Mouse (Mus musculus): ENCODE data around the gene Spock3. TPM values are rescaled to one million over a fixed set of nuclear protein-coding genes. Genes with fewer than 3 reads are reported as not detected.

Spock3 gene
- 4.5 and 5.3 TPM in 2 replicates for polyA plus RNA-seq (2015; fragmentation: Nextera tagmentation; extraction: Ambion mirVana)

- ATAC-seq (ENCODE audit: low FRiP score, low TSS enrichment) (no peak), DNase-seq (ENCODE audit: low spot score) (no peak)
- no peak for TF ChIP-seq CTCF (IDR thresholded peaks at IDR 0.05; ENCODE audit: low read depth)
- no peak for TF ChIP-seq EP300 (optimal IDR thresholded peaks at IDR 0.05)
- 34% methylated on average over 2 of the region's 2 CpGs for WGBS
- H3K4me2 ChIP-seq (replicated peaks; ENCODE audit: low read depth): peak within 1 kb of the TSS; percentile 76
- H3K9ac ChIP-seq (ENCODE audit: low read length): no peak within 1 kb of the TSS
- H3K27me3 ChIP-seq (ENCODE audit: control insufficient read depth, insufficient read depth, low read length): no peaks in the 10 kb centered on the region
- no peaks in the 10 kb centered on the region for H3K36me3 ChIP-seq (ENCODE audit: control insufficient read depth, insufficient read depth, low read length)
- H3K9me3 ChIP-seq (ENCODE audit: control insufficient read depth, low read length): no peaks in the 10 kb centered on the region
- H3K4me3 ChIP-seq (ENCODE audit: low read depth, low read length): peak within 1 kb of the TSS; percentile 41
- peaks cover 5% of the 10 kb centered on the region; the same call in 1 of the 2 replicates for H3K4me1 ChIP-seq (replicated peaks; ENCODE audit: control insufficient read depth, insufficient read depth)
- no peak within 1 kb of the TSS for H3K27ac ChIP-seq (replicated peaks)
Observed at GRCm38 (mm10) chr8:62950709-62951108, at the start of gene Spock3. Gene Spock3 (plus strand): TSS chr8:62951009.

DNA sequence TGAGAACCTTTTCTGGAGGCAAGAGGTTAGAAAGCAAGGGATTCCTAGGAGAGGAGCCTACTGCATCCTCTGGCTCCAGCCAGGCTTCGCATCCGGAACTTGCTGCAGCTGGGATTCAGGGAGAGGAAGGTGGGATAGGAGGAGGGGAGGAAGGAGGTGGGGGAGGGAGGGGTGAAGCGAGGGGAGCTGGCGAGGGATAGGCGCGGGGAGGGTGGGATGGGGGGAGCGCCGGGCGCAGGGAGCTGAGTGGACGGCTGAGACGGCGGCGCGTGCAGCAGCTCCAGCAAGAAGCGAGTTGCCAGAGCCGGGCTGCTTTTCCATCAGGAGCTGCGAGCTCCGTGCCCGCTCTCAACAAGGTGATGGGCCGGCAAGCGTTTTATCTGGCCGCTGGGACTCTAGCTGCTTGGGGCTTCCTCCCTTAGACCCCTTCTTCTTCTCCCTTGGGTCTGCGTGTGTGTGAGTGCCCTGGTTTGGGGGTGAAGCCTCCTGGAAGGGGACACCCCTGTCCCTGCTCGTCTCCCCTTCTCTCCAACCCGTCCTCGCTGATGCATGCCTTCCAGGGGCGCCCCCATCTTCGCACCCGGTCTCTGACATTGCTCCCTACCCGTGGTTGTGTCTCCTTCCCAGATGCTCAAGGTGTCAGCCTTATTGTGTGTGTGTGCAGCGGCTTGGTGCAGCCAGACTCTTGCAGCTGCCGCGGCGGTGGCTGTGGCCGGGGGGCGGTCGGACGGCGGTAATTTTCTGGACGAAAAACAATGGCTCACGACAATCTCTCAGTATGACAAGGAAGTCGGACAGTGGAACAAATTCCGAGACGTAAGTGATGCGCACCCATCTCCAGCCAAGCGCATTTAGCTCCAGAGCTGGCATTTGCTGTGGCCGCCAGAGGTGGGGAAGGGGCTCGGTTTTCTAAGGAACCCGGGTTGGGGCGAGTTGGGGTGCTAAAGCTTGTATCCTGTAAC, 645 bp downstream of the Spock3 start:
- peaks cover 5% of the 10 kb centered on the region; the same call in 1 of the 2 replicates for H3K4me1 ChIP-seq (replicated peaks; ENCODE audit: control insufficient read depth, insufficient read depth)
- DNase-seq (ENCODE audit: low spot score): peak; percentile 37

DNA sequence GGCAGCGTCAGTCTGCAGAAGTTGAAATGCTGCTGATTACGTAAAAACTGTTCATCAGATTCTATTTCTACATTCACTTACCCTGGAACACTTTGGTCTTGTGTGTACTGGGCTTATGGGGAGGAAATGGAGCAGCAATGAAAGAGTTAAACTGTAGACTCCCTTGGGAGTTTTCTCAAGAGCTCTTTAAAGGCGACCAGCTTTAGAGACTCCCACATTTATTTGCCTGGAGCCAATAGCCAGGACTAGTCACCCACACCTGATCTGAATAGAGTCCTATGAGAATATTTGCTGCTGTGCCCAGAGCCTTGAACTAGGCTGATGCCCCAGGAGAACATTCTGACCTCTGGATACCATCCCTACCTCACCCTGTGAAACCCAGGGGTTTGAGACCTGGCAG, 1.7 kb downstream of the Spock3 start:
- Histone ChIP-seq H3K9ac (ENCODE audit: low read length) (no peak overlapping the region), H3K27me3 (ENCODE audit: control insufficient read depth, insufficient read depth, low read length) (no peaks in the 10 kb centered on the region), H3K4me2 (replicated peaks; ENCODE audit: low read depth) (peak overlapping the region; percentile 76; the same call in 1 of the 2 replicates), H3K9me3 (ENCODE audit: control insufficient read depth, low read length) (no peaks in the 10 kb centered on the region), H3K4me1 (replicated peaks; ENCODE audit: control insufficient read depth, insufficient read depth) (peaks cover 5% of the 10 kb centered on the region; the same call in 1 of the 2 replicates), H3K27ac (replicated peaks) (no peak overlapping the region), H3K36me3 (ENCODE audit: control insufficient read depth, insufficient read depth, low read length) (no peaks in the 10 kb centered on the region), H3K4me3 (ENCODE audit: low read depth, low read length) (no peak overlapping the region)
- ATAC-seq (ENCODE audit: low FRiP score, low TSS enrichment) (no peak), DNase-seq (ENCODE audit: low spot score) (no peak)
- TF ChIP-seq CTCF (IDR thresholded peaks at IDR 0.05; ENCODE audit: low read depth): no peak
- TF ChIP-seq EP300 (optimal IDR thresholded peaks at IDR 0.05): no peak
- WGBS: 20% methylated on average over 3 of the region's 3 CpGs

More for the DNA sequence above, 645 bp downstream of the Spock3 start:
- Histone ChIP-seq H3K36me3 (ENCODE audit: control insufficient read depth, insufficient read depth, low read length) (no peaks in the 10 kb centered on the region), H3K4me2 (replicated peaks; ENCODE audit: low read depth) (peak overlapping the region; percentile 76), H3K9me3 (ENCODE audit: control insufficient read depth, low read length) (no peaks in the 10 kb centered on the region), H3K27ac (replicated peaks) (no peak overlapping the region), H3K9ac (ENCODE audit: low read length) (no peak overlapping the region), H3K27me3 (ENCODE audit: control insufficient read depth, insufficient read depth, low read length) (no peaks in the 10 kb centered on the region), H3K4me3 (ENCODE audit: low read depth, low read length) (peak overlapping the region; percentile 41)
- TF ChIP-seq CTCF (IDR thresholded peaks at IDR 0.05; ENCODE audit: low read depth): no peak
- TF ChIP-seq EP300 (optimal IDR thresholded peaks at IDR 0.05): no peak
- WGBS: under 1% methylated on average over 44 of the region's 50 CpGs
- ATAC-seq (ENCODE audit: low FRiP score, low TSS enrichment): peak; percentile 47; the same call in 1 of the 2 replicates

GRCm38 (mm10) chr8:62962608-62963007, 11.8 kb downstream of the Spock3 start:
- ATAC-seq (ENCODE audit: low FRiP score, low TSS enrichment) (no peak), DNase-seq (ENCODE audit: low spot score) (no peak)
- H3K36me3 ChIP-seq (ENCODE audit: control insufficient read depth, insufficient read depth, low read length): no peaks in the 10 kb centered on the region
- TF ChIP-seq CTCF (IDR thresholded peaks at IDR 0.05; ENCODE audit: low read depth): no peak
- no peak for TF ChIP-seq EP300 (optimal IDR thresholded peaks at IDR 0.05)
- H3K9ac ChIP-seq (ENCODE audit: low read length): no peak overlapping the region
- H3K9me3 ChIP-seq (ENCODE audit: control insufficient read depth, low read length): no peaks in the 10 kb centered on the region
- H3K27me3 ChIP-seq (ENCODE audit: control insufficient read depth, insufficient read depth, low read length): no peaks in the 10 kb centered on the region
- 66% methylated on average over 3 of the region's 3 CpGs for WGBS
- no peaks in the 10 kb centered on the region for H3K4me1 ChIP-seq (replicated peaks; ENCODE audit: control insufficient read depth, insufficient read depth)
- no peak overlapping the region for H3K4me3 ChIP-seq (ENCODE audit: low read depth, low read length)
- no peak overlapping the region for H3K27ac ChIP-seq (replicated peaks)
- no peak overlapping the region for H3K4me2 ChIP-seq (replicated peaks; ENCODE audit: low read depth)

DNA sequence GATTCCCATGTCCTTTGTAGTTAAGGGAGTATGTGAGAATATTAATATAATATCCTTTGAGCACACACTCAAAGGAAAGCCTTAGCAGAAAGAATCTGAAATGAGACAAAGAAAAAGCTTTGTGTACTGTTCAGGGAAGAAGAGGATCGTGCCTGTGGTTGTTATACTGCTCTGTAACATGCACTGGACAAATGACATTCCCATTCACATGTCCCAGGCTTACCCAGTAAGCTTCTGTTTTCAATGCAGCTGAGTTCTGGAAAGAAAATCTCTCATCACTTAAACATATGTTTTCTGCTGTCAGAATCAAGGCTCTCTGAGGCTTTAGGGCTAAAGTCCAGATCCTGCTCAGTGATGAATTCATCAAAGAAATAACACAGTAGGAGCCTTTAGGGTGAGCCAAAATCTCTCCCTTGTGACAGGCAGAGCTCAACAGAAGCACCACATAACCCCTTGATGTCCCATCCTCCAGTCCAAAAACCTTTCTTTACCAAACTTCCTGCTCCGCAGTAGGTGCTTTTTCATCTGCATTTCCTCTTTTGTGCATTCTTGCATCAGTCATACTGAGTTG, 19.1 kb downstream of the Spock3 start:
- no peak for DNase-seq (ENCODE audit: low spot score)
- no peak overlapping the region for H3K27ac ChIP-seq (replicated peaks)
- no peaks in the 10 kb centered on the region for H3K9me3 ChIP-seq (ENCODE audit: control insufficient read depth, low read length)
- no peak for TF ChIP-seq CTCF (IDR thresholded peaks at IDR 0.05; ENCODE audit: low read depth)
- no peak for TF ChIP-seq EP300 (optimal IDR thresholded peaks at IDR 0.05)
- no peak overlapping the region for H3K4me3 ChIP-seq (ENCODE audit: low read depth, low read length)
- no peak overlapping the region for H3K4me2 ChIP-seq (replicated peaks; ENCODE audit: low read depth)
- no peak overlapping the region for H3K9ac ChIP-seq (ENCODE audit: low read length)
- H3K4me1 ChIP-seq (replicated peaks; ENCODE audit: control insufficient read depth, insufficient read depth): no peaks in the 10 kb centered on the region
- H3K27me3 ChIP-seq (ENCODE audit: control insufficient read depth, insufficient read depth, low read length): no peaks in the 10 kb centered on the region
- no peaks in the 10 kb centered on the region for H3K36me3 ChIP-seq (ENCODE audit: control insufficient read depth, insufficient read depth, low read length)
- 53% methylated on average over 2 of the region's 2 CpGs for WGBS
- ATAC-seq (ENCODE audit: low FRiP score, low TSS enrichment): no peak

Measured in stomach, postnatal 0 days (tissue).